Mouse (Mus musculus) midbrain, embryonic 16.5 days (tissue): ENCODE measurements around the gene Gm4763. TPM values are rescaled to one million over a fixed set of nuclear protein-coding genes. Genes with fewer than 3 reads are reported as not detected.
"Not testable (repeated sequence)": the region's sequence is repeated elsewhere in the genome, so short reads cannot be mapped to it uniquely, and the experiment has no call there.

Experiments used
- ATAC-seq: fragments of 200-750 bp; cut with Nextera tagmentation; 2 replicates; pipeline ENCODE4 v1.8.0; 2017; ENCODE audit warnings: moderate TSS enrichment
- H3K27ac ChIP-seq: fragments of 300-500 bp; sonication (generic); 2 replicates; pipeline ENCODE4 v1.5.1; 2014; ENCODE audit warnings: mild to moderate bottlenecking, low read length, mixed read lengths
- H3K27me3 ChIP-seq: fragments of 300-500 bp; sonication (generic); 2 replicates; pipeline ENCODE4 v1.6.1; 2014; ENCODE audit warnings: low read depth, low read length, mixed read lengths; ENCODE audit not compliant: control insufficient read depth, insufficient read depth
- H3K36me3 ChIP-seq: fragments of 300-500 bp; sonication (generic); 2 replicates; pipeline ENCODE4 v1.6.1; 2014; ENCODE audit warnings: mild to moderate bottlenecking, low read length, moderate library complexity, mixed read lengths; ENCODE audit not compliant: control insufficient read depth, insufficient read depth
- H3K4me1 ChIP-seq: fragments of 300-500 bp; sonication (generic); 2 replicates; pipeline ENCODE4 v1.6.1; 2014; ENCODE audit warnings: mild to moderate bottlenecking, low read length, mixed read lengths; ENCODE audit not compliant: control insufficient read depth, insufficient read depth
- H3K4me2 ChIP-seq: fragments of 300-500 bp; sonication (generic); 2 replicates; pipeline ENCODE4 v1.6.1; 2014; ENCODE audit warnings: mild to moderate bottlenecking, low read length, mixed read lengths
- H3K4me3 ChIP-seq: fragments of 300-500 bp; sonication (generic); 2 replicates; pipeline ENCODE4 v1.5.1; 2014; ENCODE audit warnings: low read depth, mild to moderate bottlenecking, low read length, moderate library complexity, mixed read lengths
- H3K9ac ChIP-seq: fragments of 300-500 bp; sonication (generic); 2 replicates; pipeline ENCODE4 v1.6.1; 2014; ENCODE audit warnings: low read depth, low read length, mixed read lengths
- H3K9me3 ChIP-seq: fragments of 300-500 bp; sonication (generic); replicated peaks from 2 replicates; pipeline ENCODE4 v1.6.1; 2014; ENCODE audit warnings: mild to moderate bottlenecking, low read length, mixed read lengths; ENCODE audit not compliant: control insufficient read depth, poor library complexity, severe bottlenecking
- WGBS: fragments of 180-500 bp; shearing (Covaris S2); extraction: QIAGEN DNeasy Blood & Tissue Kit; methylation state at CpG from one replicate; pipeline ENCODE4 v1.1.7; 2014; 5-methylcytosine and 5-hydroxymethylcytosine counted together
- polyA plus RNA-seq: library from polyadenylated mRNA; unstranded; fragments of >200 nt; fragmentation: Nextera tagmentation; extraction: Ambion mirVana; gene quantifications from 2 replicates; pipeline ENCODE4 v1.2.1, GENCODE M21; 2015

Gm4763 gene
- polyA plus RNA-seq: not detected in 2 replicates

GRCm38 (mm10) chr7:24726808-24727207 lies at the start of gene Gm4763:
TSS of gene Gm4763 (minus strand) at chr7:24726908.
- H3K4me1 ChIP-seq, H3K27me3 ChIP-seq, ATAC-seq, H3K4me3 ChIP-seq, H3K27ac ChIP-seq, H3K4me2 ChIP-seq, H3K36me3 ChIP-seq, H3K9me3 ChIP-seq, H3K9ac ChIP-seq: not testable (repeated sequence)
- 92% methylated on average over 11 of the region's 11 CpGs for WGBS

- Histone ChIP-seq H3K4me1 (no peaks in the 10 kb centered on the region), H3K9me3 (no peaks in the 10 kb centered on the region), H3K9ac (no peak overlapping the region), H3K4me3 (no peak overlapping the region), H3K27ac (no peak overlapping the region), H3K36me3 (no peaks in the 10 kb centered on the region), H3K4me2 (no peak overlapping the region), H3K27me3 (no peaks in the 10 kb centered on the region)
- ATAC-seq: no peak
- WGBS: 67% methylated on average over 2 of the region's 2 CpGs
Observed at GRCm38 (mm10) chr7:24776145-24776544, 49.4 kb upstream of the Gm4763 start.

- no peaks in the 10 kb centered on the region for H3K4me1 ChIP-seq
- no peaks in the 10 kb centered on the region for H3K9me3 ChIP-seq
- H3K4me3 ChIP-seq: no peak overlapping the region
- H3K27ac ChIP-seq: no peak overlapping the region
- H3K9ac ChIP-seq: no peak overlapping the region
- H3K27me3 ChIP-seq: no peaks in the 10 kb centered on the region
- H3K36me3 ChIP-seq: no peaks in the 10 kb centered on the region
- H3K4me2 ChIP-seq: no peak overlapping the region
- no peak for ATAC-seq
- 54% methylated on average over 3 of the region's 3 CpGs for WGBS
Observed at GRCm38 (mm10) chr7:24773942-24774535, 47.3 kb upstream of the Gm4763 start.

GRCm38 (mm10) chr7:24771361-24771760 lies 44.7 kb upstream of the Gm4763 start:
- H3K36me3 ChIP-seq: no peaks in the 10 kb centered on the region
- no peak for ATAC-seq
- H3K9me3 ChIP-seq: no peaks in the 10 kb centered on the region
- H3K27me3 ChIP-seq: no peaks in the 10 kb centered on the region
- no peak overlapping the region for H3K4me2 ChIP-seq
- H3K4me3 ChIP-seq: no peak overlapping the region
- H3K4me1 ChIP-seq: no peaks in the 10 kb centered on the region
- no peak overlapping the region for H3K9ac ChIP-seq
- no peak overlapping the region for H3K27ac ChIP-seq

- Histone ChIP-seq H3K4me2 (no peak overlapping the region), H3K9me3 (no peaks in the 10 kb centered on the region), H3K27ac (no peak overlapping the region), H3K4me3 (no peak overlapping the region), H3K4me1 (no peaks in the 10 kb centered on the region), H3K9ac (no peak overlapping the region), H3K27me3 (no peaks in the 10 kb centered on the region), H3K36me3 (no peaks in the 10 kb centered on the region)
- 91% methylated on average over 8 of the region's 8 CpGs for WGBS
- ATAC-seq: no peak
Observed at GRCm38 (mm10) chr7:24762574-24762973, 35.9 kb upstream of the Gm4763 start.

GRCm38 (mm10) chr7:24761161-24761560 lies 34.5 kb upstream of the Gm4763 start:
- WGBS: 73% methylated on average over 6 of the region's 6 CpGs
- no peak for ATAC-seq
- H3K4me3 ChIP-seq: no peak overlapping the region

GRCm38 (mm10) chr7:24760211-24760610 lies 33.5 kb upstream of the Gm4763 start, which contains the start of gene Cd177:
TSS of gene Cd177 (minus strand) at chr7:24760311.
- Histone ChIP-seq H3K4me3 (no peak within 1 kb of the TSS), H3K9me3 (no peaks in the 10 kb centered on the region), H3K27ac (no peak within 1 kb of the TSS), H3K27me3 (no peaks in the 10 kb centered on the region), H3K9ac (no peak within 1 kb of the TSS), H3K4me1 (no peaks in the 10 kb centered on the region), H3K4me2 (no peak within 1 kb of the TSS), H3K36me3 (no peaks in the 10 kb centered on the region)
- WGBS: 84% methylated on average over 6 of the region's 6 CpGs
- no peak for ATAC-seq

More at GRCm38 (mm10) chr7:24761161-24761560, 34.5 kb upstream of the Gm4763 start:
- H3K9ac ChIP-seq: no peak overlapping the region
- no peaks in the 10 kb centered on the region for H3K36me3 ChIP-seq
- no peaks in the 10 kb centered on the region for H3K4me1 ChIP-seq
- no peak overlapping the region for H3K4me2 ChIP-seq
- no peak overlapping the region for H3K27ac ChIP-seq
- no peaks in the 10 kb centered on the region for H3K9me3 ChIP-seq
- no peaks in the 10 kb centered on the region for H3K27me3 ChIP-seq

GRCm38 (mm10) chr7:24758520-24758919 lies 31.8 kb upstream of the Gm4763 start:
- Histone ChIP-seq H3K9ac (no peak overlapping the region), H3K4me2 (no peak overlapping the region), H3K4me1 (no peaks in the 10 kb centered on the region), H3K9me3 (no peaks in the 10 kb centered on the region), H3K27ac (no peak overlapping the region), H3K27me3 (no peaks in the 10 kb centered on the region), H3K36me3 (no peaks in the 10 kb centered on the region), H3K4me3 (no peak overlapping the region)
- ATAC-seq: no peak
- WGBS: 70% methylated on average over 1 of the region's 1 CpGs

GRCm38 (mm10) chr7:24753476-24753875 lies 26.8 kb upstream of the Gm4763 start:
- 75% methylated on average over 5 of the region's 5 CpGs for WGBS
- no peak for ATAC-seq
- Histone ChIP-seq H3K4me1 (no peaks in the 10 kb centered on the region), H3K9ac (no peak overlapping the region), H3K36me3 (no peaks in the 10 kb centered on the region), H3K27ac (no peak overlapping the region), H3K4me3 (no peak overlapping the region), H3K9me3 (no peaks in the 10 kb centered on the region), H3K4me2 (no peak overlapping the region), H3K27me3 (no peaks in the 10 kb centered on the region)
